Mouse (Mus musculus) erythroblast, embryonic 14.5 days (primary cell): ENCODE results near the gene Nle1. TPM values are rescaled to one million over a fixed set of nuclear protein-coding genes. Genes with fewer than 3 reads are reported as not detected.

ENCODE experiments used
- H3K27me3 ChIP-seq: 2 replicates; pipeline ENCODE4 v1.6.1; 2012; ENCODE audit warnings: inconsistent platforms; ENCODE audit not compliant: control insufficient read depth
- H3K36me3 ChIP-seq: 2 replicates; pipeline ENCODE4 v1.6.1; 2012; ENCODE audit warnings: mild to moderate bottlenecking, inconsistent platforms; ENCODE audit not compliant: control insufficient read depth
- H3K4me1 ChIP-seq: 2 replicates; pipeline ENCODE4 v1.6.1; 2012; ENCODE audit warnings: inconsistent platforms; ENCODE audit not compliant: control insufficient read depth
- H3K4me3 ChIP-seq: replicated peaks from 2 replicates; pipeline ENCODE3; 2012; ENCODE audit warnings: moderate library complexity, mild to moderate bottlenecking, inconsistent platforms
- H3K9me3 ChIP-seq: 2 replicates; pipeline ENCODE4 v1.6.1; 2012; ENCODE audit warnings: low read length, inconsistent platforms, mixed read lengths; ENCODE audit not compliant: control insufficient read depth
- GATA1 ChIP-seq: IDR thresholded peaks from 2 replicates; pipeline ENCODE4 v1.6.1; 2012; ENCODE audit warnings: low read length, inconsistent platforms, mixed read lengths
- TAL1 ChIP-seq: IDR thresholded peaks from 3 replicates; pipeline ENCODE4 v1.6.1; 2012; ENCODE audit warnings: low read length, inconsistent platforms, mixed read lengths
- polyA plus RNA-seq: library from polyadenylated mRNA; stranded (reverse); fragments of >175 nt; gene quantifications from 2 replicates; pipeline ENCODE4 v1.2.3, GENCODE M21; 2012

Gene Nle1
- polyA plus RNA-seq, 1 experiment: 1.0 TPM

- Histone ChIP-seq H3K4me3 (no peak overlapping the region), H3K4me1 (no peaks in the 10 kb centered on the region), H3K9me3 (no peaks in the 10 kb centered on the region), H3K36me3 (no peaks in the 10 kb centered on the region), H3K27me3 (peaks cover 28% of the 10 kb centered on the region)
- no peak for TF ChIP-seq TAL1
- no peak for TF ChIP-seq GATA1
These were observed 12.6 kb upstream of the Nle1 start for GRCm38 (mm10) chr11:82920768-82921167.

- no peaks in the 10 kb centered on the region for H3K9me3 ChIP-seq
- H3K4me3 ChIP-seq: no peak overlapping the region
- H3K36me3 ChIP-seq: no peaks in the 10 kb centered on the region
- peaks cover 45% of the 10 kb centered on the region for H3K27me3 ChIP-seq
- H3K4me1 ChIP-seq: peaks cover 7% of the 10 kb centered on the region
- TF ChIP-seq GATA1 (no peak), TAL1 (no peak)
These were observed 6.6 kb upstream of the Nle1 start for GRCm38 (mm10) chr11:82914711-82915352.

GRCm38 (mm10) chr11:82910679-82911389, 2.6 kb upstream of the Nle1 start:
- no peak overlapping the region for H3K4me3 ChIP-seq
- peaks cover 32% of the 10 kb centered on the region for H3K4me1 ChIP-seq
- TF ChIP-seq GATA1 (no peak), TAL1 (no peak)
- peaks cover 6% of the 10 kb centered on the region for H3K36me3 ChIP-seq
- no peaks in the 10 kb centered on the region for H3K9me3 ChIP-seq
- H3K27me3 ChIP-seq: peaks cover 33% of the 10 kb centered on the region

GRCm38 (mm10) chr11:82910250-82910649, 2.0 kb upstream of the Nle1 start, which contains the start of gene Unc45b:
TSS of gene Unc45b (plus strand) at chr11:82910550.
- H3K4me1 ChIP-seq: peaks cover 37% of the 10 kb centered on the region
- no peak for TF ChIP-seq GATA1
- TF ChIP-seq TAL1: no peak
- H3K4me3 ChIP-seq: no peak within 1 kb of the TSS
- peaks cover 12% of the 10 kb centered on the region for H3K36me3 ChIP-seq
- peaks cover 33% of the 10 kb centered on the region for H3K27me3 ChIP-seq
- H3K9me3 ChIP-seq: no peaks in the 10 kb centered on the region

- Histone ChIP-seq H3K4me3 (peak overlapping the region; percentile 72), H3K27me3 (peaks cover 25% of the 10 kb centered on the region), H3K36me3 (peaks cover 28% of the 10 kb centered on the region), H3K4me1 (peaks cover 34% of the 10 kb centered on the region), H3K9me3 (no peaks in the 10 kb centered on the region)
- TF ChIP-seq GATA1: no peak
- no peak for TF ChIP-seq TAL1
These were observed 388 bp upstream of the Nle1 start for GRCm38 (mm10) chr11:82908608-82908989.

- no peak overlapping the region for H3K4me3 ChIP-seq
- H3K36me3 ChIP-seq: peaks cover 53% of the 10 kb centered on the region
- peaks cover 6% of the 10 kb centered on the region for H3K27me3 ChIP-seq
- peaks cover 33% of the 10 kb centered on the region for H3K4me1 ChIP-seq
- H3K9me3 ChIP-seq: no peaks in the 10 kb centered on the region
- TF ChIP-seq TAL1 (no peak), GATA1 (no peak)
These were observed 2.4 kb downstream of the Nle1 start for GRCm38 (mm10) chr11:82905816-82906215.

GRCm38 (mm10) chr11:82904952-82905351, 3.3 kb downstream of the Nle1 start:
- TF ChIP-seq GATA1 (no peak), TAL1 (no peak)
- H3K4me1 ChIP-seq: peaks cover 33% of the 10 kb centered on the region
- H3K36me3 ChIP-seq: peaks cover 62% of the 10 kb centered on the region
- no peaks in the 10 kb centered on the region for H3K27me3 ChIP-seq
- no peaks in the 10 kb centered on the region for H3K9me3 ChIP-seq
- no peak overlapping the region for H3K4me3 ChIP-seq

GRCm38 (mm10) chr11:82901606-82902310, 6.5 kb downstream of the Nle1 start:
- Histone ChIP-seq H3K27me3 (no peaks in the 10 kb centered on the region), H3K9me3 (no peaks in the 10 kb centered on the region), H3K4me1 (peaks cover 18% of the 10 kb centered on the region), H3K4me3 (no peak overlapping the region), H3K36me3 (peaks cover 69% of the 10 kb centered on the region)
- TF ChIP-seq GATA1 (no peak), TAL1 (no peak)

- Histone ChIP-seq H3K36me3 (peaks cover 52% of the 10 kb centered on the region), H3K4me1 (peaks cover 3% of the 10 kb centered on the region), H3K4me3 (no peak overlapping the region), H3K9me3 (peaks cover 4% of the 10 kb centered on the region; the same call in 1 of the 2 replicates), H3K27me3 (no peaks in the 10 kb centered on the region)
- no peak for TF ChIP-seq GATA1
- TF ChIP-seq TAL1: no peak
These were observed 8.5 kb downstream of the Nle1 start for GRCm38 (mm10) chr11:82899720-82900119.
